ENCODE assay signal across 25 mouse cellular contexts in genomic region chr5:4221309-4221708, GRCm38 (mm10).
"Had no signal": no experiment of that assay in that cellular context is flagged by ENCODE, and none has a peak within 500 bp of the region (broad histone marks: within the 10 kb centered on the region; RNA-seq: fewer than 3 reads in every experiment).

No protein-coding gene starts in this region.

- H3K4me1 ChIP-seq: liver, embryonic 12.5 days; liver, embryonic 15.5 days; megakaryocyte, embryonic 14.5 days; midbrain, embryonic 10.5 days; midbrain, embryonic 13.5 days; neural tube, embryonic 12.5 days; neural tube, embryonic 15.5 days had no signal

- H3K27me3 ChIP-seq: liver, embryonic 12.5 days; liver, embryonic 15.5 days; lung, embryonic 15.5 days; megakaryocyte, embryonic 14.5 days; midbrain, embryonic 13.5 days; neural tube, embryonic 12.5 days; neural tube, embryonic 15.5 days had no signal

- H3K9ac ChIP-seq: liver, embryonic 12.5 days; liver, embryonic 15.5 days; lung, embryonic 15.5 days; midbrain, embryonic 13.5 days; neural tube, embryonic 12.5 days; neural tube, embryonic 15.5 days had no signal

- H3K4me2 ChIP-seq: liver, embryonic 12.5 days; liver, embryonic 15.5 days; lung, embryonic 15.5 days; midbrain, embryonic 13.5 days; neural tube, embryonic 12.5 days; neural tube, embryonic 15.5 days had no signal

- H3K36me3 ChIP-seq: liver, embryonic 12.5 days; liver, embryonic 15.5 days; lung, embryonic 15.5 days; midbrain, embryonic 10.5 days; midbrain, embryonic 13.5 days; neural tube, embryonic 12.5 days; neural tube, embryonic 15.5 days had no signal

- H3K9me3 ChIP-seq: liver, embryonic 12.5 days; liver, embryonic 15.5 days; lung, embryonic 15.5 days; megakaryocyte, embryonic 14.5 days; midbrain, embryonic 10.5 days; midbrain, embryonic 13.5 days; neural tube, embryonic 12.5 days; neural tube, embryonic 15.5 days had no signal

- DNase-seq: kidney, adult 18-20 months; kidney, adult 9 months; kidney, postnatal 10 days; kidney, postnatal 36 days; layer of hippocampus, adult 9-11 months; liver; lung, adult 18-20 months; lung, postnatal 10 days; right cerebral cortex, adult 18-20 months; right cerebral cortex, postnatal 14 days; right cerebral cortex, postnatal 4 days; spleen, adult 18-20 months; thymus, adult 2 months; thymus, postnatal 14 days; thymus, postnatal 4 days had no signal

- ATAC-seq: intestine, embryonic 16.5 days; liver, embryonic 12.5 days; midbrain, embryonic 13.5 days; midbrain, embryonic 16.5 days had no signal

- H3K4me3 ChIP-seq: liver, embryonic 12.5 days; liver, embryonic 15.5 days; lung, embryonic 15.5 days; megakaryocyte, embryonic 14.5 days; midbrain, embryonic 10.5 days; midbrain, embryonic 13.5 days; neural tube, embryonic 12.5 days; neural tube, embryonic 15.5 days had no signal

- H3K27ac ChIP-seq: liver, embryonic 12.5 days; liver, embryonic 15.5 days; lung, embryonic 15.5 days; midbrain, embryonic 10.5 days; midbrain, embryonic 13.5 days; neural tube, embryonic 12.5 days; neural tube, embryonic 15.5 days had no signal
